Comparison of ENCODE assay signal across 9 mouse cellular contexts in the genomic region with DNA sequence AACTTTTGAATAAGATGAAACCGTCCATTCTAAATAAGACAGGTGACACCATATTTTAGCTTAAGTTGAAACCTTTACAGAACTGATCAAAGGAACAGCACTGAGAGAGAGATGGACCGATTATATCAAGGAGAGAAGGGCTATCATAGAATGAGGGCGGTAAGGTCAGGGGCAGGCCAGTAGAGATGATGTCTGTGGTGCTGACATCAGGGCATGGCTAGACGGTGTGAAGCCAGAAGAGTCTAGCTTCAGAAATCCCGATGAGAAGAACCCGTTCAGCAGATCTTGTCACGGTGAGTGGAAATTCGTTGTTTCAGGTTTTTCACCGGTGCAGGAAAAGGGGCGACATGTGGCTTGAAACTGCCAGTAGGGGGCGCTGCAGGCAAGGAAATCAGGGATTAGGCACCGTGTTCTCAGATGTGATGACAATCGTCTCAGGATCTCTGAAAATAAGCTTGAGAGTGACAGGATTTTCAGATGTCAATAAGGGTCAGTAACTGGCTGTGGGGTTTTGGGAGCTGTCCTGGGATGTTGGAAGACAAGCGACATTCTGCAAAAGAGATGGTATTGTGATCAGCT. TPM values are rescaled to one million over a fixed set of nuclear protein-coding genes. Genes with fewer than 3 reads are reported as not detected.
DNase-seq lines count a peak whose midpoint lies in the region; ATAC-seq and TF ChIP-seq lines count a peak whose summit lies in the region.
"Had no signal": no experiment of that assay in that cellular context is flagged by ENCODE, and none has a peak within 500 bp of the region (broad histone marks: within the 10 kb centered on the region; RNA-seq: fewer than 3 reads in every experiment).

No protein-coding gene starts in this region.

- peak; percentile 85 for TF ChIP-seq CTCF in left cerebral cortex, adult 2 months (IDR thresholded peaks at IDR 0.05)
- TF ChIP-seq CTCF in stomach, postnatal 0 days (IDR thresholded peaks at IDR 0.05; ENCODE audit: low read depth): peak; percentile 85

- peak; percentile 63 for DNase-seq in NIH3T3 (ENCODE audit: low read depth)
- DNase-seq in adrenal gland, postnatal 4 days (ENCODE audit: low spot score in 2 of 2): peak; percentile 28 to 38
- DNase-seq in embryonic facial prominence, embryonic 11.5 days (ENCODE audit: low spot score): peak; percentile 77
- DNase-seq in hindbrain, embryonic 14.5 days (ENCODE audit: low spot score): peak; percentile 93
- DNase-seq in left cerebral cortex, adult 2 months (ENCODE audit: extremely low spot score in 1 of 2, low spot score in 2 of 2): peak; percentile 69 to 86
- DNase-seq in stomach, postnatal 0 days (ENCODE audit: low spot score): peak; percentile 50

- H3K4me2 ChIP-seq in embryonic facial prominence, embryonic 11.5 days (ENCODE audit: low read depth, low read length): no peak overlapping the region
- H3K4me2 ChIP-seq in hindbrain, embryonic 14.5 days (replicated peaks): peak overlapping the region; percentile 32; the same call in 1 of the 2 replicates
- no peak overlapping the region for H3K4me2 ChIP-seq in midbrain, embryonic 12.5 days (replicated peaks)
- no peak overlapping the region for H3K4me2 ChIP-seq in stomach, postnatal 0 days (replicated peaks; ENCODE audit: low read depth)
- H3K4me2 ChIP-seq: stomach, embryonic 15.5 days had no signal

- no peak for TF ChIP-seq EP300 in stomach, postnatal 0 days (optimal IDR thresholded peaks at IDR 0.05)

- no peaks in the 10 kb centered on the region for H3K27me3 ChIP-seq in embryonic facial prominence, embryonic 11.5 days (ENCODE audit: control insufficient read depth, insufficient read depth, low read length)
- no peaks in the 10 kb centered on the region for H3K27me3 ChIP-seq in hindbrain, embryonic 14.5 days (ENCODE audit: control insufficient read depth, insufficient read depth, low read length)
- no peaks in the 10 kb centered on the region for H3K27me3 ChIP-seq in midbrain, embryonic 12.5 days
- no peaks in the 10 kb centered on the region for H3K27me3 ChIP-seq in stomach, postnatal 0 days (ENCODE audit: control insufficient read depth, insufficient read depth, low read length)
- H3K27me3 ChIP-seq: stomach, embryonic 15.5 days had no signal

- no peak overlapping the region for H3K4me3 ChIP-seq in embryonic facial prominence, embryonic 11.5 days (ENCODE audit: low read depth, low read length)
- no peak overlapping the region for H3K4me3 ChIP-seq in hindbrain, embryonic 14.5 days (replicated peaks; ENCODE audit: low read length)
- H3K4me3 ChIP-seq in left cerebral cortex, adult 2 months: no peak overlapping the region
- no peak overlapping the region for H3K4me3 ChIP-seq in midbrain, embryonic 12.5 days
- H3K4me3 ChIP-seq in stomach, postnatal 0 days (ENCODE audit: low read depth, low read length): no peak overlapping the region
- H3K4me3 ChIP-seq: stomach, embryonic 15.5 days had no signal

- H3K9me3 ChIP-seq in embryonic facial prominence, embryonic 11.5 days (replicated peaks; ENCODE audit: control insufficient read depth, low read length): no peaks in the 10 kb centered on the region
- H3K9me3 ChIP-seq in hindbrain, embryonic 14.5 days (ENCODE audit: control insufficient read depth, low read length): no peaks in the 10 kb centered on the region
- H3K9me3 ChIP-seq in midbrain, embryonic 12.5 days: no peaks in the 10 kb centered on the region
- H3K9me3 ChIP-seq in stomach, postnatal 0 days (ENCODE audit: control insufficient read depth, low read length): no peaks in the 10 kb centered on the region
- H3K9me3 ChIP-seq: stomach, embryonic 15.5 days had no signal

- 25% methylated on average over 14 of the region's 14 CpGs for WGBS in embryonic facial prominence, embryonic 11.5 days
- 23% methylated on average over 14 of the region's 14 CpGs for WGBS in hindbrain, embryonic 14.5 days
- 26% methylated on average over 14 of the region's 14 CpGs for WGBS in midbrain, embryonic 12.5 days
- 27% methylated on average over 14 of the region's 14 CpGs for WGBS in stomach, postnatal 0 days

- no peaks in the 10 kb centered on the region for H3K4me1 ChIP-seq in embryonic facial prominence, embryonic 11.5 days (ENCODE audit: control insufficient read depth, insufficient read depth, low read length)
- no peaks in the 10 kb centered on the region for H3K4me1 ChIP-seq in hindbrain, embryonic 14.5 days (replicated peaks; ENCODE audit: control insufficient read depth, insufficient read depth, low read length)
- no peaks in the 10 kb centered on the region; the same call in 1 of the 2 replicates for H3K4me1 ChIP-seq in midbrain, embryonic 12.5 days
- H3K4me1 ChIP-seq in stomach, postnatal 0 days (replicated peaks; ENCODE audit: control insufficient read depth, insufficient read depth): no peaks in the 10 kb centered on the region
- H3K4me1 ChIP-seq: stomach, embryonic 15.5 days had no signal

- no peak overlapping the region for H3K27ac ChIP-seq in embryonic facial prominence, embryonic 11.5 days (replicated peaks; ENCODE audit: low read depth, low read length)
- H3K27ac ChIP-seq in hindbrain, embryonic 14.5 days: no peak overlapping the region
- no peak overlapping the region for H3K27ac ChIP-seq in left cerebral cortex, adult 2 months
- no peak overlapping the region for H3K27ac ChIP-seq in midbrain, embryonic 12.5 days (replicated peaks)
- H3K27ac ChIP-seq in stomach, postnatal 0 days (replicated peaks): no peak overlapping the region
- H3K27ac ChIP-seq: stomach, embryonic 15.5 days had no signal

- intact Hi-C loops in left cerebral cortex, adult 2 months (cut with DNase I): no loop called here

- ATAC-seq in embryonic facial prominence, embryonic 11.5 days (replicated peaks; ENCODE audit: insufficient number of reproducible peaks, low FRiP score, low TSS enrichment, low read depth): 0 out of 2 replicates have a peak, but pooled peaks have one; percentile 46
- peak; percentile 82 for ATAC-seq in hindbrain, embryonic 14.5 days (ENCODE audit: low FRiP score)
- peak; percentile 71 for ATAC-seq in midbrain, embryonic 12.5 days (ENCODE audit: low FRiP score, low read depth)
- no peak for ATAC-seq in stomach, postnatal 0 days (ENCODE audit: low FRiP score, low TSS enrichment)

- H3K9ac ChIP-seq in embryonic facial prominence, embryonic 11.5 days (replicated peaks; ENCODE audit: low read length): no peak overlapping the region
- no peak overlapping the region for H3K9ac ChIP-seq in hindbrain, embryonic 14.5 days
- no peak overlapping the region for H3K9ac ChIP-seq in midbrain, embryonic 12.5 days (replicated peaks)
- no peak overlapping the region for H3K9ac ChIP-seq in stomach, postnatal 0 days (ENCODE audit: low read length)
- H3K9ac ChIP-seq: stomach, embryonic 15.5 days had no signal

- no peaks in the 10 kb centered on the region for H3K36me3 ChIP-seq in embryonic facial prominence, embryonic 11.5 days (replicated peaks; ENCODE audit: control insufficient read depth, insufficient read depth, low read depth, low read length)
- no peaks in the 10 kb centered on the region for H3K36me3 ChIP-seq in hindbrain, embryonic 14.5 days (replicated peaks; ENCODE audit: control insufficient read depth, insufficient read depth)
- H3K36me3 ChIP-seq in midbrain, embryonic 12.5 days: no peaks in the 10 kb centered on the region
- no peaks in the 10 kb centered on the region for H3K36me3 ChIP-seq in stomach, postnatal 0 days (ENCODE audit: control insufficient read depth, insufficient read depth, low read length)
- H3K36me3 ChIP-seq: stomach, embryonic 15.5 days had no signal

RNA-seq across cellular contexts. Expression of a gene that starts 48.4 kb away (rescaled TPM):
- not detected for total RNA-seq in adrenal gland, postnatal 4 days (2021)
- polyA plus RNA-seq in embryonic facial prominence, embryonic 11.5 days (2014; fragmentation: Nextera tagmentation; extraction: Ambion mirVana): not detected in 2 replicates
- not detected in 2 replicates for polyA plus RNA-seq in hindbrain, embryonic 14.5 days (2014; fragmentation: Nextera tagmentation; extraction: Ambion mirVana)
- not detected for total RNA-seq in left cerebral cortex, adult 2 months (2021)
- polyA plus RNA-seq in midbrain, embryonic 12.5 days (2016; fragmentation: Nextera tagmentation; extraction: Ambion mirVana): not detected in 2 replicates
- polyA plus RNA-seq in stomach, postnatal 0 days (2015; fragmentation: Nextera tagmentation; extraction: Ambion mirVana): 0.11 TPM in 1 of 2 replicates, not detected in the other
- polyA plus RNA-seq: heart, embryonic 14.5 days; stomach, embryonic 15.5 days had no signal

Comparison
In these comparisons a context has a peak if more than half of its experiments do, and no peak if none do; other contexts are left out.
1. DNase-seq: peak in every context shown above with its lines; median percentile 93 in hindbrain, embryonic 14.5 days; 78 in left cerebral cortex, adult 2 months; 77 in embryonic facial prominence, embryonic 11.5 days; 63 in NIH3T3; 50 in stomach, postnatal 0 days; 33 in adrenal gland, postnatal 4 days.